Mouse (Mus musculus) heart, embryonic 14.5 days (tissue): ENCODE data around the gene Hivep2. TPM values are rescaled to one million over a fixed set of nuclear protein-coding genes. Genes with fewer than 3 reads are reported as not detected.

ENCODE experiments used
- ATAC-seq: fragments of 200-750 bp; cut with Nextera tagmentation; 2 replicates; pipeline ENCODE4 v1.8.0; 2017; ENCODE audit warnings: low read depth, moderate TSS enrichment; ENCODE audit not compliant: insufficient number of reproducible peaks, insufficient read depth, low FRiP score
- H3K27ac ChIP-seq, 2 experiments: fragments of 200-500 bp in 1 of 2; fragments of 300-500 bp in 1 of 2; sonication (generic) in 1 of 2; replicated peaks in 1 of 2; 2 replicates each; pipeline ENCODE4 v1.5.1; 2012 to 2014; ENCODE audit warnings: low read depth in 2 of 2, low read length in 2 of 2, control low read depth in 1 of 2, mild to moderate bottlenecking in 1 of 2, mixed read lengths in 1 of 2; ENCODE audit not compliant: control insufficient read depth in 1 of 2, insufficient read depth in 1 of 2
- H3K27me3 ChIP-seq: fragments of 300-500 bp; sonication (generic); 2 replicates; pipeline ENCODE4 v1.6.1; 2014; ENCODE audit warnings: mild to moderate bottlenecking, low read length, control low read depth; ENCODE audit not compliant: control insufficient read depth, insufficient read depth
- H3K36me3 ChIP-seq: fragments of 300-500 bp; sonication (generic); 2 replicates; pipeline ENCODE4 v1.6.1; 2014; ENCODE audit warnings: mild to moderate bottlenecking, control low read depth, low read length, mixed read lengths; ENCODE audit not compliant: control insufficient read depth, insufficient read depth
- H3K4me1 ChIP-seq, 2 experiments: fragments of 200-500 bp in 1 of 2; fragments of 300-500 bp in 1 of 2; sonication (generic) in 1 of 2; 2 replicates each; pipeline ENCODE4 v1.6.1; 2012 to 2014; ENCODE audit warnings: low read length in 2 of 2, control low read depth in 1 of 2, mixed read lengths in 1 of 2; ENCODE audit not compliant: control insufficient read depth in 2 of 2, insufficient read depth in 2 of 2
- H3K4me2 ChIP-seq: fragments of 300-500 bp; sonication (generic); 2 replicates; pipeline ENCODE4 v1.6.1; 2014; ENCODE audit warnings: mild to moderate bottlenecking, low read length
- H3K4me3 ChIP-seq, 2 experiments: fragments of 200-500 bp in 1 of 2; fragments of 300-500 bp in 1 of 2; sonication (generic) in 1 of 2; 2 replicates each; pipeline ENCODE4 v1.5.1; 2012 to 2014; ENCODE audit warnings: low read length in 2 of 2, mild to moderate bottlenecking in 2 of 2, control low read depth in 1 of 2, low read depth in 1 of 2, moderate library complexity in 1 of 2; ENCODE audit not compliant: control insufficient read depth in 1 of 2, insufficient read depth in 1 of 2
- H3K9ac ChIP-seq: fragments of 300-500 bp; sonication (generic); 2 replicates; pipeline ENCODE4 v1.6.1; 2014; ENCODE audit warnings: mild to moderate bottlenecking, low read length
- H3K9me3 ChIP-seq: fragments of 300-500 bp; sonication (generic); 2 replicates; pipeline ENCODE4 v1.6.1; 2016; ENCODE audit warnings: low read length, control low read depth; ENCODE audit not compliant: control insufficient read depth
- WGBS: fragments of 180-500 bp; shearing (Covaris S2); extraction: QIAGEN DNeasy Blood & Tissue Kit; methylation state at CpG from one replicate; pipeline ENCODE4 v1.1.7; 2014; 5-methylcytosine and 5-hydroxymethylcytosine counted together
- polyA plus RNA-seq: library from polyadenylated mRNA; unstranded; fragments of >200 nt; fragmentation: Nextera tagmentation; extraction: Ambion mirVana; gene quantifications from 2 replicates; pipeline ENCODE4 v1.2.1, GENCODE M21; 2014

Hivep2 gene
- polyA plus RNA-seq, 1 experiment from 2014 or later, result 9.9 TPM

- Histone ChIP-seq H3K9me3 (no peaks in the 10 kb centered on the region), H3K27ac (peak overlapping the region; percentile 52 to 64), H3K4me3 (no peak overlapping the region), H3K27me3 (no peaks in the 10 kb centered on the region), H3K9ac (peak overlapping the region; percentile 49), H3K4me2 (peak overlapping the region; percentile 43), H3K4me1 (peaks cover 8 to 48% of the 10 kb centered on the region in 2 experiments), H3K36me3 (no peaks in the 10 kb centered on the region)
- 29% methylated on average over 7 of the region's 7 CpGs for WGBS
- ATAC-seq, result no peak
Observed at GRCm38 (mm10) chr10:13974472-13974871, 8.6 kb downstream of the Hivep2 start.

GRCm38 (mm10) chr10:13975861-13976260, 10.0 kb downstream of the Hivep2 start:
- Histone ChIP-seq H3K4me2 (peak overlapping the region; percentile 26), H3K4me3 (no peak overlapping the region), H3K9me3 (no peaks in the 10 kb centered on the region), H3K9ac (no peak overlapping the region), H3K27ac (peak overlapping the region; percentile 48 to 54; a peak in 3 of 4 replicates), H3K27me3 (no peaks in the 10 kb centered on the region), H3K36me3 (no peaks in the 10 kb centered on the region), H3K4me1 (peaks cover 8 to 48% of the 10 kb centered on the region in 2 experiments)
- WGBS, result 61% methylated on average over 4 of the region's 4 CpGs
- no peak for ATAC-seq

GRCm38 (mm10) chr10:13976267-13976666, 10.4 kb downstream of the Hivep2 start:
- H3K4me3 ChIP-seq, result no peak overlapping the region
- peak overlapping the region; percentile 48 to 54 for H3K27ac ChIP-seq
- WGBS, result 51% methylated on average over 6 of the region's 6 CpGs
- H3K4me1 ChIP-seq, result peaks cover 8 to 48% of the 10 kb centered on the region in 2 experiments
- no peaks in the 10 kb centered on the region for H3K9me3 ChIP-seq
- no peaks in the 10 kb centered on the region for H3K27me3 ChIP-seq
- no peak overlapping the region for H3K9ac ChIP-seq
- H3K4me2 ChIP-seq, result peak overlapping the region; percentile 26
- ATAC-seq, result no peak
- no peaks in the 10 kb centered on the region for H3K36me3 ChIP-seq

- Histone ChIP-seq H3K27ac (peak overlapping the region in 1 of 2 experiments; percentile 91; a peak in 1 of 4 replicates), H3K36me3 (no peaks in the 10 kb centered on the region), H3K27me3 (no peaks in the 10 kb centered on the region), H3K9ac (peak overlapping the region; percentile 78), H3K4me2 (peak overlapping the region; percentile 72), H3K4me3 (peak overlapping the region; percentile 49 to 66; a peak in 3 of 4 replicates), H3K4me1 (peaks cover 9 to 29% of the 10 kb centered on the region in 2 experiments), H3K9me3 (no peaks in the 10 kb centered on the region)
- 66% methylated on average over 6 of the region's 6 CpGs for WGBS
- ATAC-seq, result no peak
Observed at GRCm38 (mm10) chr10:13982271-13982670, 16.4 kb downstream of the Hivep2 start.

- Histone ChIP-seq H3K4me3 (peak overlapping the region; percentile 49 to 66), H3K4me1 (peaks cover 9 to 24% of the 10 kb centered on the region in 2 experiments), H3K27ac (peak overlapping the region; percentile 90 to 91), H3K27me3 (no peaks in the 10 kb centered on the region), H3K9ac (peak overlapping the region; percentile 78), H3K36me3 (no peaks in the 10 kb centered on the region), H3K4me2 (peak overlapping the region; percentile 72), H3K9me3 (no peaks in the 10 kb centered on the region)
- ATAC-seq, result peak; percentile 72
- 1% methylated on average over 25 of the region's 34 CpGs for WGBS
Observed at GRCm38 (mm10) chr10:13982769-13983381, 17.0 kb downstream of the Hivep2 start.

- peak overlapping the region; percentile 51 to 91 for H3K27ac ChIP-seq
- H3K36me3 ChIP-seq, result no peaks in the 10 kb centered on the region
- 60% methylated on average over 12 of the region's 12 CpGs for WGBS
- H3K9me3 ChIP-seq, result no peaks in the 10 kb centered on the region
- H3K9ac ChIP-seq, result no peak overlapping the region
- H3K27me3 ChIP-seq, result no peaks in the 10 kb centered on the region
- H3K4me1 ChIP-seq, result peaks cover 7 to 17% of the 10 kb centered on the region in 2 experiments
- H3K4me3 ChIP-seq, result peak overlapping the region in 1 of 2 experiments; percentile 49; a peak in 1 of 4 replicates
- ATAC-seq, result no peak
- H3K4me2 ChIP-seq, result peak overlapping the region; percentile 72; the same call in 1 of the 2 replicates
Observed at GRCm38 (mm10) chr10:13983631-13984030, 17.8 kb downstream of the Hivep2 start.

- Histone ChIP-seq H3K4me2 (0 out of 2 replicates have a peak overlapping the region, but pooled peaks have one; percentile 72), H3K27me3 (no peaks in the 10 kb centered on the region), H3K27ac (peak overlapping the region in 1 of 2 experiments; percentile 91; a peak in 2 of 4 replicates), H3K4me3 (no peak overlapping the region), H3K4me1 (peaks cover 5 to 12% of the 10 kb centered on the region in 2 experiments), H3K36me3 (no peaks in the 10 kb centered on the region), H3K9me3 (no peaks in the 10 kb centered on the region), H3K9ac (no peak overlapping the region)
- no peak for ATAC-seq
Observed at GRCm38 (mm10) chr10:13984233-13984632, 18.4 kb downstream of the Hivep2 start.
